Mouse (Mus musculus): ENCODE results near the gene Snx7.

GRCm38 (mm10) chr3:117739760-117740159, 129.0 kb downstream of the Snx7 start:
- no peak for TF ChIP-seq CTCF (conservative IDR thresholded peaks at IDR 0.05 in 1 of 2, IDR thresholded peaks at IDR 0.05 in 1 of 2; ENCODE audit: low read depth in 2 of 2, low read length in 2 of 2)
- no peak for TF ChIP-seq ZKSCAN1 (IDR thresholded peaks at IDR 0.05; ENCODE audit: borderline replicate concordance, low read depth, low read length)
- no peak for TF ChIP-seq USF1 (IDR thresholded peaks at IDR 0.05; ENCODE audit: low read depth, low read length)
